Mouse (Mus musculus) kidney, adult 9 months (tissue): ENCODE results near the gene Olfr312.
"Not testable (repeated sequence)": the region's sequence is repeated elsewhere in the genome, so short reads cannot be mapped to it uniquely, and the experiment has no call there.

Source experiments
- DNase-seq: peaks from one replicate; pipeline ENCODE4 v3.0.0; 2022

Gene Olfr312

DNA sequence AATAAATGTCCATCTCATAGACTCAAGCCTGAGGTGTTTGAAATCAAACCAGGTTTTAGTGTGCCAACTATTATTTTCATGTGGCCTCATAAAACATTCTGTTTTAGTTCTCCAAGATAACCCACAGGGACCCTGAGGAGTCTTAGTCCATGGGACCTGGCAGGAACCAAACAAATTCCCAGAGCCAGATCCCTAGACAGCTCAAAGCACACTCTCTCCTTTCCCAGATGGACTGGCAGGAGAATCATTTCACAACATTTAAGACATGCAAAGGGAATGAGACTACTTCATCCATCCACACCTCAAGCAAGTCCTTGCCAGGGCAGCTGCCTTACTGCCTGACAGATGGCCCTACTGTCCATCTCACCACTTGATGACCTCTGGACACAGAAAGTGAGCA lies at the start of gene Olfr312:
TSS of gene Olfr312 (plus strand) at position 301 of the 400 bp plus-strand sequence.
- DNase-seq, result not testable (repeated sequence)

DNA sequence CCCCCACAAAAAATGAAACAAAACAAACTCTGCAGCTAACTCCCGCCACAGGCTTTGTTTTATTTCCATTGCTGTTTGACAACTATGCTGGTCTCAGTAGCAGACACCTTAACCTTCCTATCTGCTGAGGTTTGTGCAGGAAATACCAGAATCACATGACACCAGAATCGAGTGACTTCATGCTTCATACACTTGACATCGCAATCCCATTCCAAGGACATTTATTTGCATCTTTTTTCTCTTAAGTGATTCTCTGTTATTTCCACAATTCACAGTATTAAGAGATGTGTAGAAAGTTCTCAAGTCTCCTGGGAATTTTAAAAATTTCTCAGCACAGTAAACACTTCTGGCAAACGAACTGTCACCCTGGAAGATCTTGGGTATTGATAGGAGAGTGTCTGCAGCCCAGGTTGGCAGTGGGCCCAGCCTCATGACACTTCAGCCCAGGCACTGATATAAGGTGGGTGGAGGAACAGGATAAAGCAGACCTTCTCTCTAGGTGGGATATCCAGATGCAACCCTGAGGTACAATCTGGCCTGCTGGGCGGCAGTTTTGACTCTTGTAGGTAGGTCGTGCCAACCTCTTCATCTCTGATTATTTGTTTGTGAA lies 46.5 kb upstream of the Olfr312 start, which contains the start of gene Olfr314:
TSS of gene Olfr314 (plus strand) at position 473 of the 610 bp plus-strand sequence.
- no peak for DNase-seq

DNA sequence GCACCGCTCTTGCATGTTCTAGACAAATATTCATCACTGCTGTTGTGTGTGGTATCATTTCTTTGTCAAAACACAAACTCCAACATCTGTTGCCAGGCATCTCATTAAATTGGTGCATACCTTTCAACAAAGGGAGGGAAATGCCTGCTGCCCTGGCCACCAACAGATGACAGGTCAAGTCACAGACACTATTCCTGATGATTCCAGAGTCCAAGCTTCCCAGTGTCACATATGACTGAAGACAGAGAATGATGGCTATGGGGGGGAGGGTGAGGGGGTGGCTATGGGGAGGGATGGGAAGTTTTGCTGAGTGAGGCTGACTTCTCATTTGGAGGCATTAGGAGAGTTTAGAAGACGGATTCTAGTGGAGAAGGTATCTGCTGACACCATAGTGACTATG lies 44.9 kb upstream of the Olfr312 start:
- DNase-seq, result no peak

DNA sequence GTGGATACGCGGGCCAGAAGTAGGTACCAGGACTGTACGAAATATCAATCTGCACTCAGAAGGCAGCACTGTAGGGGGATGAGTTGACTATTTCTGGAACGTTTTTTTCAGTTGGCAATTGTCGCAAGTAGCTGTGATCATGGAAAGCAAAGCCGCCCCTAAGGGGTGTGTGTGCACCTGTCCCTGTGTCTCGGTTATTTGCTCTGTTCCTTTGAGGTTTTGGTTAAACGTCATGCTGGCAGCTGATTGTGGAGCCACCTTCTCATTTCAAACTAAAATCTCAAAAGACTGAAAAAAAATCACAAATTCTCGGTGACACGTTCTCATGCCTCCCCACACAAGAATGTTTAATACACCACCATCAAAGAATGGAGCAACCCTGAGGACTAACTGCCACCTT lies 41.4 kb upstream of the Olfr312 start:
- DNase-seq, result no peak

DNA sequence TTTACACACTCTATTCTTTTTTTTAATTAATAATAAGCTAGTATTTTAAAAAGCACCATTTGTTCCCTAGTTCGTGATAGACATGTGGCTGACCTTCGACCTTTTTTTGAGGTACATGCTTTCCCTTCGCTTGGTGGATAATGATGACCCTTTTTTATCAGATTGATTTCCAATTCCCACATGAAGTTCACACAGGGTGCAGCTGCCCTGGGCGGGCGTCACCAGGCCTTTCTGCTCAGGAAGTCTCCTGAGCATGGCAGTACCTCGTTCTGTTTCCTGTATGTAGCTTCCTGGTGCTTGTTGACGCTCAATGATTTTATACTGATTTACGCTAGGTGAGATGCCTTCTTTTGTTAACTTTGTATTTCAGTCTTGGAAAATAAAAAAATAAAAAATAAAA lies 40.7 kb upstream of the Olfr312 start:
- no peak for DNase-seq

DNA sequence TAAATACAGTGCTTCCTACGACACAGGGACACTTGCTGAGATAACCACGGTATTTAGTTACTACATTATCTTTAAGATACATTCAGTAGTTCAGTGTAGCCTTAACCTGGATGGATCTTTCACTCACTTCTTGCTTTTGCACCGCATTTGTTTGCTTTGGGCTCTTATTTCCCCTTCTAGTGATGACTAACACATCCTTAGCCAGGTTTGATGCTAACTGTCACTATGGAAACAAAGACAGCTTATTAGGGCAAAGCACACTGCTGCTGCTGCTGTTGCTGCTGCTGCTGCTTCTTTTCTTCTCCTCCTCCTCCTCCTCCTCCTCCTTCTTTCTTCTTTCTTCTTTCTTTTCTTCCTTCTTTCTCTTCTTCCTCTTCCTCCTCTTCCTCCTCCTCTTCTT lies 39.5 kb upstream of the Olfr312 start:
- no peak for DNase-seq

DNA sequence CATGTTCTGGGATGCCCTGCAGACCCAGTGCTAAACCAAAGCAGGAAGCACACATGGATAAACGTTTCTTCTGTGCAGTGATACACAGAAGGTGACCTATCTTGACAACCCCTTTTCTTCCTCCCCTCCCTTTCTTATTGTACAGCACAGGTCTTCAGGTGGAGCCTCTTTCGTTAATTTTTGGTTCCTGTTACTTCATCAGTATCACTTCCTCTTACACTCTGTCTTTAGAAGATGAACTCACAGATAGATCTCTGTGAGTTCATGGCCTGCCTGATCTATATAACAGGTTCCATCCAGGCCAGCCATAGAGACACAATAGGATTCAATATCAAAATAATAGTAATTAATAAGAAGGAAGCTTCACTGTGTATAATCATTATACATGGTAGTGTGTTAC lies 39.0 kb upstream of the Olfr312 start:
- no peak for DNase-seq

DNA sequence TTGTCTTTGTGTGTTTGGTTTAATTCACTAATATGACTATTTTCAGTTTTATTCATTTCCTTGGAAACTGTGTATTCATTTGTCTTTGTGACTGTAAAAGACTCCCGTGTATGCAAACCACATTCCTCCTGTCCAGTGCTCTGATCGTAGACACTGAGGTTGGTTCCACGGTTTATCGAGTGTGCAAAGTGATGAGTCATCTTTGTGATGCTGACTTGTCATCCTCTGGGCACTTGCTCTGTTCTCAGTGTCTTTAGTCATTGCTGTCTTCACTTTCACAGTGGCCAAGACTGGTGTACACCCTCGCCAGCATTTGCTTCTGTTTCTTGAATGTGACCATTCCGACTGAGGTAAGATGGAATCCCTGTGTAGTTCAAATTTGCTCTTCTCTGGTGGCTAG lies 38.4 kb upstream of the Olfr312 start:
- no peak for DNase-seq

DNA sequence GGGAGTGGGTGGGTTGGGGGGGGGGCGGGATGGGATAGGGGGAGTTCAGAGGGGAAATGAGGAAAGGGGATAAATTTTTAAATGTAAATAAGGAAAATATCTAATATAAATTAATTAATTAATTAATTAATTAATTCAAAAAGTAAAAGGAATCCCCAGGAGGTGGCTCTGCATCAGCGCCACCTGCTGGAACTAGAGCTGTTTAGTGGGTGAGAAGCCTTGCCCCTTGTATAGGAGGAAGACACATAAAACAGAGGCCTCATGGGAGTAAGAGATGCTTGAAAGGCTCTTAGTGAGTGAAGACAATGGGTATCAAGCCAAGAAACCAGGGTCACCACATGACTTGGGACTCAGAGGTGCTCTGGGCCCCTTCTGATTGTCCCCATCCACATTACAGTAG lies 33.2 kb upstream of the Olfr312 start:
- DNase-seq, result no peak

DNA sequence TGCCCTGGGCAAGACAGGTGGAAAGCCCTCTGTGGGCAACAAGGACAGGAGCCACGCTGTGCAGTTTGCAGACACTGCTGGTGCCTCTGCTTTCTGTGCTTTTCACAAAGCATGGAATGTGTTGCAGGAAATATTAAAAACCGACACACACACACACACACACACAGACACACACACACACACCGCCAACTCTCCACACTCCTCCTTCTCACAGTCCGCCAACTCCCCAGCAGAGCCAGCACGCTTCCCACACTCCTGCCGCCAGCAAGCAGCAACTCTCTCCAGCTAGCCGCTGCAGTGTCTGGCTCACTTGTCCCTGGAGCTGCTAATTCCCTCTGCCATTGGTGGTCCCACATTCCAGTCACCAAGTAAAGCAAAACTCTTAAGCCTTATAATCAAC lies 32.2 kb upstream of the Olfr312 start:
- DNase-seq, result no peak

DNA sequence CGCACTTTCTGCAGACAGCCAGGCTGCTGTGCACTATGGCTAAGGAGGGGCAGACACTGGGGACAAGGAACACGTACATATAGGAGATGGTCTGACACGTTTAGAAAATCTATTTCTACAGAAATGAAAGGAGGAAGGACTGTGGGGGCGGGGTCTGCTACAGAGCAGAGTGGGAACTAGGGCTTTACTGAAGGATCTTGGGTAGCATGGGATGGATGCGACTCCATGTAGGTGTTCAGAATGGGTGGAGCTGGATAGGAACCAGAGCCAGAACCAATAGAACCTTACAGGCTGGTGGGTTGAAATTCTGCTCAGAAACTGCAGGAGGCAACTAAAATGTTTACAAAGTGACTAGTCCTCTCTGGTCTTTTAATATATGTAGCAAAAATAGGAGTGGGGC lies 29.3 kb upstream of the Olfr312 start:
- DNase-seq, result no peak

DNA sequence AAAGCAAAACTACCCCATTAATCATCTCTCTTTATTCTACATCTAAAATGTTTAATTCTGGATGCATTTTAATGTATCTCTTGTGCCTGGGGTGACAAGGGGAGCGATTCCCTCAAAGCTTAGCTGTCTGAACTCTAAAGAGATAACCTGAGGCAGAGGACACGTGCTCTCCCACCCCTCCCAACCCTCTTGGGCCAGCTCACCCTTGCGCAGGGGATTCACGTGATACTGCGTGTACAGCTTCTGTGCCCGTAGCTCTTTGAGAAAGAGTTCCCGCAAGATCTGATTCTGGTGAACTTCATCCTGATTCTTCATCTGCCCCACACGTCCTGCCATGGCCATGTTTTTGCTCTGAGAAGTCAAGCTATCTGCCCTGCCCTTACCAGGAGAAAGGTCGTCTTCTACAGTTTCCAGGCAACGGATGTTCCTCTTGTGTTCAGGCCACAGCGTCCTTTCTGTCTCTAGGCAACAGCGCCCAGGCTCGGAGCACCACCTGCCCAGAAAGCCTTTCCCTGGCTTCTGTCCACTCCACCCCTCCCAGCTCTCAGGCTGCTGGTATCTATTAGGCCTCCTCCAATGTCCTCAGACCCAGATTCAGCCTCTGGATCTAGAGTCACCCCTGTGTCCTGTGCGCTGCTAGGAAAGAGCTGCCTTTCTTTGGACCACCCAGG lies 27.3 kb upstream of the Olfr312 start, which contains the start of gene Fam183b:
TSS of gene Fam183b (minus strand) at position 403 of the 671 bp plus-strand sequence.
- DNase-seq, result no peak

DNA sequence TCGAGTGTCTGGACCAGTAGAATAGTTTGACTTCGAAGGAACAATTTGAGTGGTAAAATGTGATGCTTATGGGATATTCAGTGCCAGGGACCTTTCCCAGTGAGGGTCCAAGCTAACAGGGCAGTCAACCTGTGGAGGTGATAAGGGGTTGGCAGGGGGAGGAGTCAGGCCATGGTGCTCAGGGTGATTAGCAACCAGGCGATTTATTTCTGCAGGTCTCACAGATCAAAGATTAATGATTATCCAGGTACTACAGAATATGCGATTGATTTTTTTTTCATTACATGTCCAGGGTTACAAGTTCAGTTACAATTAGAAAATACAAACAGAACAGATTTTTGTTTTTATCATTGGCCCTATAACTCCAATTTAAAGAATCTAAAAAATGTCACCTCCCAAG lies 25.2 kb upstream of the Olfr312 start:
- DNase-seq, result no peak

DNA sequence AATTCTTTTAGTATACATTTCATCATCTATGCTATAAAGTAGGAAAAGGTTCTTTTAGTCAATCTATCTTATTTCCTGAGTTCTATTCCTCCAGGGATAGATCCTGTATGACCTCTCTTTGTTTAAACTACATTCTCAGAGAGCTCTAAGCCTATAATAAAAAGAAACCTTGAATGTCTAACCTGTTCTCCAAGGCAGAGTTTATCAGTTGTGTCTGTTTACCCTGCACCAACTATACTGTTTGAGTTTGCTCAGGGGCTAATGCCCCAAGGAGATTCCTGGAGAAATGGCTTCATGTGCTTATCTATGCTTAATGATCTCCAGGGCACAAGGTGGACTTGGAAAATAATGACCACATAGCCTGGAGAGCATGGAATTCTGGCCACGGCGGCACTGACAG lies 24.6 kb upstream of the Olfr312 start:
- DNase-seq, result no peak

DNA sequence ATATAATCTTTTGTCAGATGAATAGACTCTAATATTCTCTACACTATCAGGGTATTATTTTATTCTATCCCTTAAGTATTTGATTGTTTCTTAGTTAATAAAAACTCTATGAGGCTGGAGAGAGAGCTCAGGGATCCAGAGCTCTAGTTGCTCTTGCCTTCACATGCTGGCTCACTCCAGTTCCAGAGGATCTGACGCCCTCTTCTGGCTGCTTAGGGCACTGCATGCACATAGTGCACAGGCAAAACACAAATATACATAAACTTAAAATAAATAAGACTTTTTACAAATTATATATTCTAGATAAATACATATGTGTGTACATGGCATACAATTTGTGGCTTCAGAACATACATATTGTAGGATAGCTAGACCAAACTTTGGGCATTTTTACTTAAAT lies 17.0 kb upstream of the Olfr312 start:
- no peak for DNase-seq

DNA sequence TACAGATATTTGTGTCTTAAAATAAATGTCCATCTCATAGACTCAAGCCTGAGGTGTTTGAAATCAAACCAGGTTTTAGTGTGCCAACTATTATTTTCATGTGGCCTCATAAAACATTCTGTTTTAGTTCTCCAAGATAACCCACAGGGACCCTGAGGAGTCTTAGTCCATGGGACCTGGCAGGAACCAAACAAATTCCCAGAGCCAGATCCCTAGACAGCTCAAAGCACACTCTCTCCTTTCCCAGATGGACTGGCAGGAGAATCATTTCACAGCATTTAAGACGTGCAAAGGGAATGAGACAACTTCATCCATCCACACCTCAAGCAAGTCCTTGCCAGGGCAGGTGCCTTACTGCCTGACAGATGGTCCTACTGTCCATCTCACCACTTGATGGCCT lies 14.3 kb upstream of the Olfr312 start, which contains the start of gene Olfr313:
TSS of gene Olfr313 (plus strand) at position 301 of the 400 bp plus-strand sequence.
- DNase-seq, result not testable (repeated sequence)

DNA sequence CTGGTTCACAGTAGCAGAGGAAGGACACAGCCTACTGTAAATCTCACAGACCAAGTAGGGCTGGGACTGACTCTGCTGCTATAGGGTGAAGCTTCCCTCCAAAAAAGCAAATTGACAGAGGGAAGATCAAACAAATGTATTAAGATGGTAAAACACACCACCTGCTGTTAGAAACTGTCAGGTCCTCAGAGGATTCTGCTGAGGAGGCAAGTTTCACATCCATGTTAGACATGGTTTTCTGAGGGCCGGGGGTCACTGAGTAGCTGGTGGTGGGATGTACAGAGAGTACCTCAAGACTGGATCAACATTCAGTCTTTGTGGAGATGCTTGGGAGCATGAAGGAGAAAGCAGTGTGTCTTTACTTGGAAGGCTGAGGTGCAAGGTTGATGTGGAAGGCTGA lies 13.4 kb upstream of the Olfr312 start:
- no peak for DNase-seq

DNA sequence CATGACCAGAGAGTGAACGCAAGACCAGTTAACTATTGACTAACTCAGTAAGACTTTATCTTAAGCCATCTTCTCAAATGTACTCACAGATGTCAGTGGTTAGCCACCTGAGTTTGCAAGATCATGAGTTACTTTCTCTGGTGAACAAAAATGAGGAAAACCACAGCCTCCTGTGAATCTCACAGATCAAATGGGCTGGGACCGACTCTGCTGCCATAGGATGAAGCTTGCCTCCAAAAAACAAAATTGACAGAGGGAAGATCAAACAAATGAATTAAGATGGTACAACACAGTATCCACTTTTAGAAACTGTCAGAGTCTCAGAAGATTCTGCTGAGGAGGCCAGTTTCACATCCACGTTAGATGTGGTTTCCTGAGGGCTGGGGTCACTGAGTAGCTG lies 727 bp downstream of the Olfr312 start:
- no peak for DNase-seq

DNA sequence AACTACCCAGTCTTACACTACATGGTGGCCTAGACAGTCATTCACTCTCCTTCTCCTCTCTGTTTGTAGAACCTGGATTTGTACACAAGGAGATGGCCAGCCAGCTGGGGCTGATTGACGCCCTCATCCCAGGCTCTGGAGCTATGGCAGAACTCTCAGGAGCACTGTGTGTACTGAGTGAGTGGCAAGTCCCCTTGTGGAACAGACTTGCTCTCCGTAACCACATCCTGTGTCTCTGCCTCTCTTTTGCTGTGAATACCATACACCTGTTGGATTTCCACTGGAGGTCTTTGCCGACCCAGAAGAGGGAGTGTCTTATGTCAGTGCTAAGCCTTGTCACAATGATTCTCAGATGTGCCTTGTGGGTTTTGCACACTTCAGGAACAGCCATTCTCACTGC lies 3.5 kb downstream of the Olfr312 start:
- not testable (repeated sequence) for DNase-seq

DNA sequence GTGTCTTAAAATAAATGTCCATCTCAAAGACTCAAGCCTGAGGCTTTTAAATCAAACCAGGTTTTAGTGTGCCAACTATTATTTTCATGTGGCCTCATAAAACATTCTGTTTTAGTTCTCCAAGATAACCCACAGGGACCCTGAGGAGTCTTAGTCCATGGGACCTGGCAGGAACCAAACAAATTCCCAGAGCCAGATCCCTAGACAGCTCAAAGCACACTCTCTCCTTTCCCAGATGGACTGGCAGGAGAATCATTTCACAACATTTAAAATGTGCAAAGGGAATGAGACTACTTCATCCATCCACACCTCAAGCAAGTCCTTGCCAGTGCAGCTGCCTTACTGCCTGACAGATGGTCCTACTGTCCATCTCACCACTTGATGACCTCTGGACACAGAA lies 9.9 kb downstream of the Olfr312 start, which contains the start of gene Olfr311:
TSS of gene Olfr311 (plus strand) at position 301 of the 400 bp plus-strand sequence.
- not testable (repeated sequence) for DNase-seq

DNA sequence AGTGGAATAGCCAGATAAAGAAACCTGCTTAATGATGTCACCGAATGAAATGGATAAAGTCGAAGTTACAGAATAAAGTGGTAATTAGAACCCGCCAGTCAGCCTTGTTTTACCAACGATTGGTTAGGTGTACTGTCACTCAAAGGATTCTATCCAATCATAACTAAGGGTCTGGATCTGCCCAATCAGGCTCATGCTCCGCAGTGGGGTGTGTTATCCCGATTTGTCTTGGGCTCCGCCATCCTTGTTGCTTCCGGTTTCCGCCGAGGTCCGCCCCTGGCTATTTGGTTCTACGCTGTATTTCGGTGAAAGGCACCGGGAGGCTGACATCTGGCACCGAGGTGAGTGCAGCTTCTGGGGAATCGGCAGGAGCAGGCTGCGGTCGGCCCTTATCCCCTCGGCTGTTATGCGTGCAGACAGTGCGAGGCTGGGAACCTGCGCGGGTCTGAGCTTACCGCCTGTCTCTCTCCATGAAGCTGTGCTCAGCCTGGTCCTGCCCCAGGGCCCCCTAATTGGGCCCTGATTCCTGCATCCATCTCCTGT lies 18.0 kb downstream of the Olfr312 start, which contains the start of gene Gm12258:
TSS of gene Gm12258 (plus strand) at position 240 of the 543 bp plus-strand sequence.
- DNase-seq, result peak; percentile 99

DNA sequence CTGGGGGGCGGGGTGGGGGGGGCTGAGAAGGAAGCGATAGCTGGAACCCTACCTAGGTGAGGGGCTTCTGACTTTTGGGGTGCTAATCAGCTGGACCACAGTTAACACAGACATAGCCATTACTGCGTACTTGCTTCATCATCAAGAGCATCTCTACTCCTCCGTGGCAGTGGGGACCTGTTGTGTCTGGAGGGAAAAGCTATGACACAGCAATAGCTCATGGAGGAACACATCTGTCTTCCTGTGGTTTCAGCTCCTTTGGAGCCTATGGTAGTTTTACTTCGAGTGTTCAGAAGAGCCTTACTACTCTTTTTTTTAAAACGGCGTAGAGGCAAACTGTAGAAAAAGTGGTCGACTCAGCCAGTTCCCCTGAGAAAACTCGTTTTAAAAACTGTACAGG lies 18.6 kb downstream of the Olfr312 start:
- DNase-seq, result no peak

DNA sequence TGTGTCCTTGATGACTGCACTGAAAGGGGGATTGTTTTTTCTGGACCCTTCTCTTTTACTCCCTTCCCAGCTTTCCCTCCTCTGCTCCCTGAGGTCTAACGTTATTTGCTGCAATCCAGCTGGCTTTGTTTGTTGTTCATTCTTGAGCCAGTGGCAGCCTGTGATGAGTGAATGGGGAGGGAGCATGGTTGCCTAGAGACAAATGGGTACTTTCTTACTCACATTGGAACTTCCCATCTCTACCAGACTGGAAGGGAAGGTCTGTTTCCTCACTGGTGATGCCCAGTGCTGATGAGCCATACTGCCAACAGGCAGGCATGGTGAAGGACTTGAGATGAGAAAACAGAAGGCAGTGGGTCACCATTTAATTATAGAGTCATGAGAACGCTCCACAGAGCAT lies 20.7 kb downstream of the Olfr312 start:
- DNase-seq, result no peak

DNA sequence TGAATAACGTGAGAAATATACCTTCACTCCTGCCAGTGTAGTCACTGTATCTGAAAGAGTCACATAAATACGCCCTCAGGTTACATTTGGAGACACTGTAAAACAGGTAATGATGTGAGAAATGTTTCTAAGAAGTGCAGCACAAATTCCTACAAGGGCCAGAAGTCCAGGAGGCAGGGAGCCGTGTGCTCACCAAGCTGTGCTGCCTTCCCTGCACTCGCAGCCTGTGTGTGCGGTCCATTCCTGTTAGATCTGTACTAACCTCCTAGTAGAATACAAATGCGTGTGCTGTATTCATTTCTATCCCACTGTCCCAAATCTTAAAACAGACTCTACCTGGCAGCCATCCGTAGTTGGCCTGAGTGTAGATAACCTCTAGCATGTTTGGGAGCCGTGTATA lies 31.7 kb downstream of the Olfr312 start:
- no peak for DNase-seq
